Mouse (Mus musculus): ENCODE data around the gene Socs7. TPM values are rescaled to one million over a fixed set of nuclear protein-coding genes. Genes with fewer than 3 reads are reported as not detected.
A peak's percentile ranks its signal among the peaks of the same experiment; 100 is the strongest.

Gene Socs7
- polyA plus RNA-seq, 1 experiment from 2014 or later, result 3.2 TPM

DNA sequence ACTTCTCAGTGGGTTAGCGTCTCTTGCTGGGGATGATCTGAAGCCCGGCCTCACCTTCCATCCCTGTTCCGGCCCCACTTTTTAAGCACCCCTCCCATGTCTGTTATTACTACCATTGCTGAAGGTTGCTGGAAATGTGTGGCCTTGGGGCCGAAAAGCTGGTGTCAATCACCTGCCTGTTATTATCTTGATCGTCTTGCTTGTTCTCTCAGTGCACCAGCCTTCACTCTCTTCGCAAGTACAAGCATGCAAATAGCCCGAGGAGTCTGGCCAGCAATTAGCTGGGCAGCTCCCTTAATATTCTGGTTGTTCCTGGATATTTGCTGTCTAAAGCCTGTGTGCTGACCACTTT is 1.3 kb downstream of the Socs7 start:
- no peak for ATAC-seq (ENCODE audit: insufficient read depth, low FRiP score, low TSS enrichment)
- no peak overlapping the region for H3K27ac ChIP-seq (ENCODE audit: low read depth, low read length)
- no peak for DNase-seq (ENCODE audit: low spot score)
- H3K4me2 ChIP-seq (ENCODE audit: low read depth), result peak overlapping the region; percentile 78
- H3K36me3 ChIP-seq (ENCODE audit: control insufficient read depth, insufficient read depth, low read length), result no peaks in the 10 kb centered on the region
- peak overlapping the region; percentile 95 for H3K9ac ChIP-seq (ENCODE audit: low read length)
- H3K4me1 ChIP-seq (ENCODE audit: control insufficient read depth, insufficient read depth, low read length), result peaks cover 20% of the 10 kb centered on the region
- no peaks in the 10 kb centered on the region for H3K9me3 ChIP-seq (ENCODE audit: control insufficient read depth, low read length)
- H3K4me3 ChIP-seq (ENCODE audit: low read depth, low read length), result peak overlapping the region; percentile 100
- under 1% methylated on average over 7 of the region's 7 CpGs for WGBS
- no peaks in the 10 kb centered on the region for H3K27me3 ChIP-seq (ENCODE audit: control insufficient read depth, insufficient read depth, low read length)

DNA sequence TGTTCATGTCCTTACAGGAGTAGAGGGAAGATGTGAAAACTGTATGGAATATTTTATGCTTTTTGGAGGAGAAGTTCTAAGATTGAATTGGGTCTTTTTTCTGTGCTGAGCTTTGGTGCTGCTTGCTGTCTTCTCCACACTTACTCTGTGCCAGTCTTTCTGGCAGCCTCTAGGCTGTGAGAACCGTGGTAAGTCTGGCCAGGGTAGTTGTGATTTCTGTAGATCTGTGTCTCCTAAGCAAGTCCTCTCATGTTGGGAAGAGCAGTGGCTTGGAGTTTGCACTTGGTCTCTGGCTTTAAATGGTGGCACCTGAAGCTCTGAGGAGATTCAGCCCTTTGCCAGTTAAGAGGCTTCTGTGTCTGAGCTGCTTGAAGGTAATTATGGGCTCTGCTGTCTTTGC is 3.2 kb downstream of the Socs7 start:
- Histone ChIP-seq H3K36me3 (ENCODE audit: control insufficient read depth, insufficient read depth, low read length) (no peaks in the 10 kb centered on the region), H3K27me3 (ENCODE audit: control insufficient read depth, insufficient read depth, low read length) (no peaks in the 10 kb centered on the region), H3K4me3 (ENCODE audit: low read depth, low read length) (no peak overlapping the region), H3K9ac (ENCODE audit: low read length) (no peak overlapping the region; the same call in 1 of the 2 replicates), H3K27ac (ENCODE audit: low read depth, low read length) (no peak overlapping the region), H3K4me2 (ENCODE audit: low read depth) (no peak overlapping the region; the same call in 1 of the 2 replicates), H3K4me1 (ENCODE audit: control insufficient read depth, insufficient read depth, low read length) (peaks cover 20% of the 10 kb centered on the region), H3K9me3 (ENCODE audit: control insufficient read depth, low read length) (no peaks in the 10 kb centered on the region)
- 80% methylated on average over 1 of the region's 1 CpGs for WGBS
- ATAC-seq (ENCODE audit: insufficient read depth, low FRiP score, low TSS enrichment), result no peak
- no peak for DNase-seq (ENCODE audit: low spot score)

GRCm38 (mm10) chr11:97368501-97368900 is 6.2 kb downstream of the Socs7 start:
- Histone ChIP-seq H3K4me2 (ENCODE audit: low read depth) (no peak overlapping the region), H3K9me3 (ENCODE audit: control insufficient read depth, low read length) (no peaks in the 10 kb centered on the region), H3K36me3 (ENCODE audit: control insufficient read depth, insufficient read depth, low read length) (no peaks in the 10 kb centered on the region), H3K4me3 (ENCODE audit: low read depth, low read length) (no peak overlapping the region), H3K9ac (ENCODE audit: low read length) (no peak overlapping the region), H3K4me1 (ENCODE audit: control insufficient read depth, insufficient read depth, low read length) (peaks cover 20% of the 10 kb centered on the region), H3K27me3 (ENCODE audit: control insufficient read depth, insufficient read depth, low read length) (no peaks in the 10 kb centered on the region), H3K27ac (ENCODE audit: low read depth, low read length) (no peak overlapping the region)
- DNase-seq (ENCODE audit: low spot score), result no peak
- no peak for ATAC-seq (ENCODE audit: insufficient read depth, low FRiP score, low TSS enrichment)
- 93% methylated on average over 5 of the region's 5 CpGs for WGBS

DNA sequence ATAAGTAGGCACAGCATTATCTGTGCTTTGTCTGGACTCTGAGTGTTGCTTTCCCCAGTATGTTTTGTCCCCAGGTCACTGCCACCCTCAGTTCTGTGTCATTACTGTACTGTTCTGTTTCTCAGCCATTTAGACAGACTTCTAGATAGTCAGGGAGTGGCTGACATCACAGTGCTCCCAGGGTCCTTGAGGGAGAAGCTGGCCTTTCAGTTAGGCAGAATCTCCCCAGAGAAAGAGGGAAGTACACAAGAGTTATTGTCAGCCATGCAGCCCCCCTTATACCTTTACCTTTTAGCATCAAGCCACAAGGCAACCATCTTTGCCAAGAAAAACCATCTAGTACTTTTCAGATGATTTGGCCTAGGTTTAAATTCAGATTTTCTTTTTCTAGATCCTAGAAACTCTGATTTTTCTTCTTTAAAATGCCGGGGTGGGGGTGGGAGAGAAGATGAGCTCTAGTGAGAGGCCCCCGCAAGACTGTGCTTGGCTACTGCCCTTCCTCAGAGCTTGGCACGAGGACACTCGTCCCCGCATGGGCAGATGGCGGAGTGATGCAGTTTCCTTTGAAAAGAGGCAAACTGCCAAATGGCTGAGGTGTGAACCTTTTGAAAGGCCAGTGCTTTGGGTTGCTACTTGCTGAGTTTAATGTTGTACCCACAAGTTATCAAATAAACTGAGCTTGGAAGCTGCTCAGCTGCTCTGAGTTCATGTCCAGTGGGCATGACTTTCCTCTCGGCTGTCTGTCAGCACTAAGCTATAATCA is 8.2 kb downstream of the Socs7 start:
- Histone ChIP-seq H3K4me3 (ENCODE audit: low read depth, low read length) (no peak overlapping the region), H3K9ac (ENCODE audit: low read length) (no peak overlapping the region), H3K36me3 (ENCODE audit: control insufficient read depth, insufficient read depth, low read length) (peaks cover 2% of the 10 kb centered on the region; the same call in 1 of the 2 replicates), H3K27me3 (ENCODE audit: control insufficient read depth, insufficient read depth, low read length) (no peaks in the 10 kb centered on the region), H3K9me3 (ENCODE audit: control insufficient read depth, low read length) (no peaks in the 10 kb centered on the region), H3K4me2 (ENCODE audit: low read depth) (no peak overlapping the region), H3K27ac (ENCODE audit: low read depth, low read length) (no peak overlapping the region), H3K4me1 (ENCODE audit: control insufficient read depth, insufficient read depth, low read length) (peaks cover 3% of the 10 kb centered on the region; the same call in 1 of the 2 replicates)
- 68% methylated on average over 7 of the region's 7 CpGs for whole genome bisulfite sequencing
- ATAC-seq (ENCODE audit: insufficient read depth, low FRiP score, low TSS enrichment), result no peak
- DNase-seq (ENCODE audit: low spot score), result no peak

GRCm38 (mm10) chr11:97372159-97372864 is 10.0 kb downstream of the Socs7 start:
- Histone ChIP-seq H3K27me3 (ENCODE audit: control insufficient read depth, insufficient read depth, low read length) (no peaks in the 10 kb centered on the region), H3K4me2 (ENCODE audit: low read depth) (no peak overlapping the region), H3K27ac (ENCODE audit: low read depth, low read length) (no peak overlapping the region), H3K4me1 (ENCODE audit: control insufficient read depth, insufficient read depth, low read length) (no peaks in the 10 kb centered on the region), H3K9me3 (ENCODE audit: control insufficient read depth, low read length) (no peaks in the 10 kb centered on the region), H3K9ac (ENCODE audit: low read length) (no peak overlapping the region), H3K36me3 (ENCODE audit: control insufficient read depth, insufficient read depth, low read length) (peaks cover 4% of the 10 kb centered on the region), H3K4me3 (ENCODE audit: low read depth, low read length) (no peak overlapping the region)
- no peak for ATAC-seq (ENCODE audit: insufficient read depth, low FRiP score, low TSS enrichment)
- no peak for DNase-seq (ENCODE audit: low spot score)
- 89% methylated on average over 6 of the region's 6 CpGs for WGBS

DNA sequence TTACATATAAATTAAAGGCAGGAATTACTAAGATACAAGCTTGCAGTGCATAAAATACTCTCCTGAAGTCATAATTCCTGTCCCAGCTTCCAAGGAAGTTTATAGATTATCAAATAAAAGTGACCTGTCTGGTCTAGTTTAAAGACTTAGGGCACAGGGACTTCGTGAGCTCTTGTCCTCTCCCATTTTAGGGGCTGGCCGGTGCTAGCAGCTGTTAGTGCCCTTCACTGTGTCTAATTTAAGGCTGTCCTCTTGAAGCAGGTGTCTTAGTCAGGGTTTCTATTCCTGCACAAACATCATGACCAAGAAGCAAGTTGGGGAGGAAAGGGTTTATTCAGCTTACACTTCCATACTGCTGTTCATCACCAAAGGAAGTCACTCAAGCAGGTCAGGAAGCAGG is 11.1 kb downstream of the Socs7 start:
- no peak overlapping the region for H3K4me2 ChIP-seq (ENCODE audit: low read depth)
- H3K27ac ChIP-seq (ENCODE audit: low read depth, low read length), result no peak overlapping the region
- no peaks in the 10 kb centered on the region for H3K9me3 ChIP-seq (ENCODE audit: control insufficient read depth, low read length)
- H3K4me3 ChIP-seq (ENCODE audit: low read depth, low read length), result no peak overlapping the region
- no peaks in the 10 kb centered on the region for H3K4me1 ChIP-seq (ENCODE audit: control insufficient read depth, insufficient read depth, low read length)
- no peak for DNase-seq (ENCODE audit: low spot score)
- no peak overlapping the region for H3K9ac ChIP-seq (ENCODE audit: low read length)
- 88% methylated on average over 2 of the region's 2 CpGs for WGBS
- no peak for ATAC-seq (ENCODE audit: insufficient read depth, low FRiP score, low TSS enrichment)
- H3K27me3 ChIP-seq (ENCODE audit: control insufficient read depth, insufficient read depth, low read length), result no peaks in the 10 kb centered on the region
- H3K36me3 ChIP-seq (ENCODE audit: control insufficient read depth, insufficient read depth, low read length), result peaks cover 8% of the 10 kb centered on the region

GRCm38 (mm10) chr11:97380036-97380435 is 17.7 kb downstream of the Socs7 start:
- Histone ChIP-seq H3K9ac (ENCODE audit: low read length) (no peak overlapping the region), H3K9me3 (ENCODE audit: control insufficient read depth, low read length) (no peaks in the 10 kb centered on the region), H3K36me3 (ENCODE audit: control insufficient read depth, insufficient read depth, low read length) (peaks cover 17% of the 10 kb centered on the region), H3K27ac (ENCODE audit: low read depth, low read length) (no peak overlapping the region), H3K27me3 (ENCODE audit: control insufficient read depth, insufficient read depth, low read length) (no peaks in the 10 kb centered on the region), H3K4me1 (ENCODE audit: control insufficient read depth, insufficient read depth, low read length) (no peaks in the 10 kb centered on the region), H3K4me3 (ENCODE audit: low read depth, low read length) (no peak overlapping the region), H3K4me2 (ENCODE audit: low read depth) (no peak overlapping the region)
- no peak for DNase-seq (ENCODE audit: low spot score)
- ATAC-seq (ENCODE audit: insufficient read depth, low FRiP score, low TSS enrichment), result no peak
- 81% methylated on average over 3 of the region's 3 CpGs for WGBS

DNA sequence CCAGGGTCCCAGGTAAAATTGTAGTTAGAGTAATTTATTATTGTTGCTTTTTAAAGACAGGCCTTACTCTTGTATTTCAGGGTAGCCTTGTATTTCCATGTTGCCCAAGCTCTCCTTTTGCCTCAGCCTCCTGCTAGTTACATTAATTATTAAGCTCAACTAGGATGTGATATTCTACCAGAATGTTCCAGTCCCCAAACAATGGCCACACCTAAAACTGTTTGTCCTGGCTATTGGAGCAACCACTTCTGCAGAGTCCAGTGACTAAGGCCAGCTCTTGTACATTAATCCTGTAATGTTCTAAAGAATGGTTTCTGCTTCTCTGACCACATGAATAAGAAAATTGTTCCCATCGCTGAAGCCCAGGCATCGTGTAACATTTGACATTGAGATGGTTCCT is 20.7 kb downstream of the Socs7 start:
- Histone ChIP-seq H3K9me3 (ENCODE audit: control insufficient read depth, low read length) (no peaks in the 10 kb centered on the region), H3K4me3 (ENCODE audit: low read depth, low read length) (no peak overlapping the region), H3K9ac (ENCODE audit: low read length) (no peak overlapping the region), H3K27me3 (ENCODE audit: control insufficient read depth, insufficient read depth, low read length) (no peaks in the 10 kb centered on the region), H3K4me2 (ENCODE audit: low read depth) (no peak overlapping the region), H3K27ac (ENCODE audit: low read depth, low read length) (no peak overlapping the region), H3K4me1 (ENCODE audit: control insufficient read depth, insufficient read depth, low read length) (no peaks in the 10 kb centered on the region), H3K36me3 (ENCODE audit: control insufficient read depth, insufficient read depth, low read length) (peaks cover 13% of the 10 kb centered on the region)
- 97% methylated on average over 2 of the region's 2 CpGs for WGBS
- no peak for ATAC-seq (ENCODE audit: insufficient read depth, low FRiP score, low TSS enrichment)
- no peak for DNase-seq (ENCODE audit: low spot score)

- Histone ChIP-seq H3K4me1 (ENCODE audit: control insufficient read depth, insufficient read depth, low read length) (no peaks in the 10 kb centered on the region), H3K9me3 (ENCODE audit: control insufficient read depth, low read length) (no peaks in the 10 kb centered on the region), H3K27ac (ENCODE audit: low read depth, low read length) (no peak overlapping the region), H3K9ac (ENCODE audit: low read length) (no peak overlapping the region), H3K36me3 (ENCODE audit: control insufficient read depth, insufficient read depth, low read length) (peaks cover 11% of the 10 kb centered on the region), H3K27me3 (ENCODE audit: control insufficient read depth, insufficient read depth, low read length) (no peaks in the 10 kb centered on the region), H3K4me2 (ENCODE audit: low read depth) (no peak overlapping the region), H3K4me3 (ENCODE audit: low read depth, low read length) (no peak overlapping the region)
- WGBS, result 73% methylated on average over 2 of the region's 2 CpGs
- DNase-seq (ENCODE audit: low spot score) (no peak), ATAC-seq (ENCODE audit: insufficient read depth, low FRiP score, low TSS enrichment) (no peak)
Observed at GRCm38 (mm10) chr11:97383764-97384163, 21.4 kb downstream of the Socs7 start.
